Mouse (Mus musculus): ENCODE results near the gene Kif3a. TPM values are rescaled to one million over a fixed set of nuclear protein-coding genes. Genes with fewer than 3 reads are reported as not detected.
A peak's percentile ranks its signal among the peaks of the same experiment; 100 is the strongest.

Kif3a gene
- polyA plus RNA-seq, 1 experiment = not detected

DNA sequence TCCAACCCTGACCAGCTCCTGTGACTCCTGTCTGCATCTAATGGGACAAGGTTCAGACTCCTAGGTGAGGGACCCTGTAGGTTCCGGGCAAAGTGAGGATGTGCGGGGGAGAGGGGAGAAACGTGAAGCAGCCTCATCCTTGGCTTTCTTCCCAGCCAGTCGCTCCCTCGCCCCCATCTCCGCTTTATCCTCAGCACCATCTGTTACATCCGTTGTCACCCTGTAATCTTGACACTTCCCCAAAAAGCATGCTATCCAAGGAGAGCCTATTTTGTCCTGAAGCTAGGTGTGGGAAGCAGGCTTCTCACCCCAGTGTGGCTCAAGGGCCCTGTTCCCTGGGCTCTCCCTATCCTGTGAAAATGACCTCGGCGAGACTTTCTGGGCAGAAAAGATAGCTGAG lies 44.2 kb upstream of the Kif3a start:
- H3K27ac ChIP-seq (ENCODE audit: insufficient read depth, low read depth, low read length) = peak overlapping the region; percentile 94

DNA sequence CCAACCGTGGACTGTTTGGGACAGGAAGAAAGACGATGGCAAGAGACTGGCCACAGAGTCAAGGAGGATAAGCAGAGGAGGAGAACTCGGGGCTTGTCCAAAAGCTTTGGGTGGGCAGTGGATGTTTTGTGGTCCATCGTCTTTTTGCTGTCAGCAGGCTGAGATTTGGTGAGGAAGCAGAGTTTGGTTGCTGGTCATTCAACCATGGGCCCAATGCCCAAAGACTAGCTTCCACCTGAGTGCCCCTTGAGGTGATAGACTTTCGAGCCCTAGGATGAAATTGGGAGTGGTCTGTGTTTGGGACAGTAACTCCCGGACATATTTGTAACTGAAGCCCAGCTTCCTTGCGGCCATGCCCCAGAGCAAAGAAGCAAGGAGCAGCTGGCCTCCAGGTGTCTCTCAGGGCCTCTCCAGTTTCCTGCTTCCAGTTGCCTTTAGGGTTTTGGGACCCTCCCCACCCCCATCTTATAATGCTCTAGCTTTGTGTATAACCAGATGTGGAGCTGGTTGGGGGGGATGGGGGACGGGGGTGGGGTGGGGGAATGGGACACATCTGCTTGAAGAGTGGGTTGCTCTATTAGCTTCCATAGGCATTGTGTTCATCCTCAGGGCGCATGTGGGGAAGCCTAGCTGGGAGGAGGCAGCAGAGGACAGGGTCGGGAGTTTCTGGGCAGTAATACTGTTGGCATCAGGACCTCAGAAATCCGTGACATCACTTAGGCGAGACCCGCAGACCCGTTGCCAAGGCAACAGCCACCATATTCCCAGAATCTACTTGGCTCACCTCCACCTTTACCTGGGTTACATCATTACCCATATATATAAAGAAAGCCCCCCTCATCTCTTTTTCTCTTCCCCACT lies 43.4 kb upstream of the Kif3a start:
- Histone ChIP-seq H3K4me1 (ENCODE audit: control insufficient read depth, insufficient read depth, low read length) (peaks cover 56% of the 10 kb centered on the region), H3K4me3 (ENCODE audit: insufficient read depth, low read depth, low read length) (no peak overlapping the region), H3K27ac (ENCODE audit: insufficient read depth, low read depth, low read length) (peak overlapping the region; percentile 94)
- TF ChIP-seq POLR2A (IDR thresholded peaks at IDR 0.05; ENCODE audit: insufficient read depth, low read depth, low read length) (no peak), CTCF (IDR thresholded peaks at IDR 0.05; ENCODE audit: insufficient read depth, low read depth, low read length) (no peak)
- WGBS = 68% methylated on average over 14 of the region's 14 CpGs

More for the DNA sequence above, 44.2 kb upstream of the Kif3a start:
- TF ChIP-seq CTCF (IDR thresholded peaks at IDR 0.05; ENCODE audit: insufficient read depth, low read depth, low read length) (no peak), POLR2A (IDR thresholded peaks at IDR 0.05; ENCODE audit: insufficient read depth, low read depth, low read length) (no peak)
- WGBS = 19% methylated on average over 9 of the region's 9 CpGs
- H3K4me1 ChIP-seq (ENCODE audit: control insufficient read depth, insufficient read depth, low read length) = peaks cover 49% of the 10 kb centered on the region
- no peak overlapping the region for H3K4me3 ChIP-seq (ENCODE audit: insufficient read depth, low read depth, low read length)

DNA sequence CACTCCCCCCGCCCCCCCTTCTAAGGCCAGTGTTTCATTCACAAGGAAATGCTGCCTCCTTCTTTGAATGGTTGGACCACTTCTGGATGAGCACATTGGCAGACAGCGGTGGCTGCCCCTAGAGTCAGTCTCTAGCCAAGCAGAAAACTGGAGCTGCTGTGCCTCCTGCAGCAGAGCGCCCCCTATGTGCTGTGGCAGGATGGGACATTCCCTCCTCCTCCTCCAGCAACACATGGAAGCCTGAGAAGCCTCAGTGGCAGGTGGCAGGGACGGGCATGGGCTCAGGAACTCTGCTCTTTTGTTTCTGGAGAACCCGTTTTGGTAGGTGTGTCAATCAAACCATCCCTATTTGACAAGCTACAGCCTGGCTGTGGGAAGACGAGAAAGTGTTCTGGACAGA lies 42.3 kb upstream of the Kif3a start:
- H3K4me1 ChIP-seq (ENCODE audit: control insufficient read depth, insufficient read depth, low read length) = peaks cover 64% of the 10 kb centered on the region
- no peak overlapping the region for H3K4me3 ChIP-seq (ENCODE audit: insufficient read depth, low read depth, low read length)
- 54% methylated on average over 6 of the region's 6 CpGs for WGBS
- H3K27ac ChIP-seq (ENCODE audit: insufficient read depth, low read depth, low read length) = no peak overlapping the region
- TF ChIP-seq CTCF (IDR thresholded peaks at IDR 0.05; ENCODE audit: insufficient read depth, low read depth, low read length) = 0 out of 2 replicates have a peak, but pooled peaks have one; percentile 19
- no peak for TF ChIP-seq POLR2A (IDR thresholded peaks at IDR 0.05; ENCODE audit: insufficient read depth, low read depth, low read length)

DNA sequence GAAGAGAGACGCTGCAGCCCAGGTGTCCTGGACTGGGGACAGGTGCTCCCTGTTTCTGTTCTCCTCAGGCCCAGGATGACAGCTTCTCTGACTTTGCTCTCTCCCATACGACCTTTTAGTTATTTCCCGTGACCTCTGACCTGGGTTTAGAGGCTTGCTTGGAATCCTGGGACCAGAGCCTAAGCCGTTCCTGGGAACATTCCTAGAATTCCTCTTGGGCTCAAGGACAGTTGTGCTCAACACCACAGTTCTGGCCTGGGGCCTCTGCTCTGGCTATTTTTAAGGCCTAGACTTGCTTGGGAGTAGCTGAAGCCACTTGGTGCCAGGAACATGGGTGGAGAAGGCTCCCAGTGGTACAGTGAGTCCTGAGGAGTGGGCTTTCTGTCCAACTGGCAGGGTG lies 41.7 kb upstream of the Kif3a start:
- TF ChIP-seq CTCF (IDR thresholded peaks at IDR 0.05; ENCODE audit: insufficient read depth, low read depth, low read length) (no peak), POLR2A (IDR thresholded peaks at IDR 0.05; ENCODE audit: insufficient read depth, low read depth, low read length) (no peak)
- Histone ChIP-seq H3K4me1 (ENCODE audit: control insufficient read depth, insufficient read depth, low read length) (peaks cover 68% of the 10 kb centered on the region), H3K27ac (ENCODE audit: insufficient read depth, low read depth, low read length) (no peak overlapping the region), H3K4me3 (ENCODE audit: insufficient read depth, low read depth, low read length) (no peak overlapping the region)
- WGBS = 79% methylated on average over 4 of the region's 4 CpGs

DNA sequence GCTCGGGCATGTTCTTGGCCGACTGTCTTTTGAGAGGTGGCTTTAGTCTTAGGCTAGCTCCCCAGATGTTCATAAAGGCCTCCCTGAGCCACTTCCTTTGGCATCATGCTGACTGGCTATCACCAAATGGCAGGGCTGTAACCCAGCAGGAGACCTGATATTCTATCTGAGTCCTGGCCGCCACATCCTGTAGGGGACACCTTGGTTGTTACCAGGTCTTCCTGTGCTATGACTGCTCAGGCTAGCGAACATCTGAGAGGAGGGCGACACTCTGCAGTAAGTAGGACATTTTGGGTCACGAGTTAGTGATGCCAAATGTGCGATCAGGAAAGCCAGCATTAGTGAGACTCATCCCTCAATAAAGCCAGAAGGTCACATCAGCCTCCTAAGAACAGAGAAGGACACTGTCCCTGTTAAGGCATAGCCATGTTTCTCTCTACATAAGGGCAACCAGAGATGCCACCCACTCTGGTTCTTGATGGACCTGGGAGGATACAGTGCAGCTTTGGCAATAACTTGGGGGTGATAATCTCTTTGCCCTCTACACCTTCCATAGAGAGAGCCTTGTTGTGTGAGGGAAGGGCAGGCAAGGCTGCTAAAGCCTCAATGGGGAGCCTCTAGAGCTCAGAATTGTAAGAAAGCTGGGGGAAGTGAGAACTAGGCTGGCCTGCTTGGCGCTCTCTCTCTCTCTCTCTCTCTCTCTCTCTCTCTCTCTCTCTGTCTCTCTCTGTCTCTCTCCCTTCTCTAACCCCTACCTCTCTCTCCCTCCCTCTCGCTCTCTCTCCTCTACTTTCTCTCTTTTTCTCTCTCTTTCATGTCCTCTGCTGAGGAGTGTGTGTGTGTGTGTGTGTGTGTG lies 38.6 kb upstream of the Kif3a start:
- H3K4me3 ChIP-seq (ENCODE audit: insufficient read depth, low read depth, low read length) = no peak overlapping the region
- H3K4me1 ChIP-seq (ENCODE audit: control insufficient read depth, insufficient read depth, low read length) = peaks cover 50% of the 10 kb centered on the region
- 62% methylated on average over 9 of the region's 9 CpGs for WGBS
- H3K27ac ChIP-seq (ENCODE audit: insufficient read depth, low read depth, low read length) = peak overlapping the region; percentile 33; the same call in 1 of the 2 replicates
- TF ChIP-seq POLR2A (IDR thresholded peaks at IDR 0.05; ENCODE audit: insufficient read depth, low read depth, low read length) (no peak), CTCF (IDR thresholded peaks at IDR 0.05; ENCODE audit: insufficient read depth, low read depth, low read length) (no peak)

DNA sequence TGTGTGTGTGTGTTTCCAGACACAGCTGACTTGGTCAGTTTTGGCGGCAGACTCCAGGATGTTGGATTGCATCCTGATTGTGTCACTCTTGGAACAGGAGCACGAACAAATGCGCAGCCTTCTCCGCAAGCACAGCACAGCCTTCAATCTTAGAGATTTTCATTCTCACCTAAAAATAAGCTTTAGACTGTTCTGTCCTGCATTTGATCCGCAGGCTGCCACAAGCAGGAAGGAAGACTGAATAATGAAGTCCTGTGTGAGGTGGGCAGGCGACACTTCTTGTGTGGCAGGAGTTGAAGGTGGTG lies 38.0 kb upstream of the Kif3a start:
- Histone ChIP-seq H3K4me3 (ENCODE audit: insufficient read depth, low read depth, low read length) (no peak overlapping the region), H3K27ac (ENCODE audit: insufficient read depth, low read depth, low read length) (peak overlapping the region; percentile 33; the same call in 1 of the 2 replicates), H3K4me1 (ENCODE audit: control insufficient read depth, insufficient read depth, low read length) (peaks cover 45% of the 10 kb centered on the region)
- TF ChIP-seq POLR2A (IDR thresholded peaks at IDR 0.05; ENCODE audit: insufficient read depth, low read depth, low read length) (no peak), CTCF (IDR thresholded peaks at IDR 0.05; ENCODE audit: insufficient read depth, low read depth, low read length) (no peak)
- WGBS = 28% methylated on average over 6 of the region's 6 CpGs

DNA sequence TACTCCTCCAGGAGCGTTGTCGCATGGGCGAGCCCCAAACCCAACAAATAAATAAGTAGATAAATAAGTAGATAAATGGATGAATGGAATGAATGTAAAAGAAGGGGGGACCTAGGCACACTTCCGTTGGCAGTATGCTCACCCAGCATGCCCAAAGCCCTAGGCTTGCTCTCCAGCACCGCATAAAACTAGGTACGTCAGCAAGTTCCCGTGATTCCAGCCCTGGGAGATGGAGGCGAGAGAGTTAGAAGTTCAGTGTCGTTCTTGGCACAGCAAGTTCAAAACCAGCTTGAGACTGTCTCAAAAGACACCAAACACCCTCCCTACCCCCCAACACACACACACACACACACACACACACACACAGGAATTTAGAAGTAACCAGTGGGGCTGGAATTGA lies 37.2 kb upstream of the Kif3a start:
- TF ChIP-seq POLR2A (IDR thresholded peaks at IDR 0.05; ENCODE audit: insufficient read depth, low read depth, low read length) (no peak), CTCF (IDR thresholded peaks at IDR 0.05; ENCODE audit: insufficient read depth, low read depth, low read length) (no peak)
- 75% methylated on average over 9 of the region's 9 CpGs for WGBS
- Histone ChIP-seq H3K27ac (ENCODE audit: insufficient read depth, low read depth, low read length) (no peak overlapping the region), H3K4me1 (ENCODE audit: control insufficient read depth, insufficient read depth, low read length) (peaks cover 38% of the 10 kb centered on the region), H3K4me3 (ENCODE audit: insufficient read depth, low read depth, low read length) (no peak overlapping the region)

DNA sequence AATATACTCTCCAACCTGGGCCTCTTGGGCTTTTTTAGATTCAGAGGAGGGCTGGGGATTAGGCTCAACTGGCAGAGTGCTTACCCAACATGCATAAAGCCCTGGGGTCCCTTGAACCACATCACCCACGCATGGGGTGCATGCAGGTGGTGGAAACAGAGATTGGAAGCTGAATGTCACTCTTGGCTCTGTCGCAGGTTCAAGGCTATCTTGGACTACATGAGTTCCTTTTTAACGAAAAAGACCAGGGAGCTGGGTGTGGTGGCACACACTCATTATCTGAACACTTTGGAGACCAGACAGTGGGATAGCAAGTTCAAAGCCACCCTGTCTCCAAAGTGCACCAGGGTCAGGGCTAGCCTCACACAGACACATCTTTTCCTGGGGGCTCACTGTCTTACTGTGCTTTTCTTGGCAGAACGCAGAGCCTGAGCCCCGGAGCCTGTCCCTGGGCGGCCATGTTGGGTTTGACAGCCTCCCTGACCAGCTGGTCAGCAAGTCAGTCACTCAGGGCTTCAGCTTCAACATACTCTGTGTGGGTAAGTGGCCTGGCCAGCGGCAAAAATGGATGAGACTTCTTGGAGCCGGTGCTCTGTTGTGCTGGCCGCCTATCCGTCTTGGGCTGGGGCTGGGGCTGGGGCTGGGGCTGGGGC lies 35.5 kb upstream of the Kif3a start:
- WGBS = 90% methylated on average over 10 of the region's 10 CpGs
- H3K4me1 ChIP-seq (ENCODE audit: control insufficient read depth, insufficient read depth, low read length) = peaks cover 25% of the 10 kb centered on the region
- no peak overlapping the region for H3K27ac ChIP-seq (ENCODE audit: insufficient read depth, low read depth, low read length)
- TF ChIP-seq CTCF (IDR thresholded peaks at IDR 0.05; ENCODE audit: insufficient read depth, low read depth, low read length) (no peak), POLR2A (IDR thresholded peaks at IDR 0.05; ENCODE audit: insufficient read depth, low read depth, low read length) (no peak)
- H3K4me3 ChIP-seq (ENCODE audit: insufficient read depth, low read depth, low read length) = no peak overlapping the region
